ENCODE assay signal across 31 mouse cellular contexts in the genomic region with DNA sequence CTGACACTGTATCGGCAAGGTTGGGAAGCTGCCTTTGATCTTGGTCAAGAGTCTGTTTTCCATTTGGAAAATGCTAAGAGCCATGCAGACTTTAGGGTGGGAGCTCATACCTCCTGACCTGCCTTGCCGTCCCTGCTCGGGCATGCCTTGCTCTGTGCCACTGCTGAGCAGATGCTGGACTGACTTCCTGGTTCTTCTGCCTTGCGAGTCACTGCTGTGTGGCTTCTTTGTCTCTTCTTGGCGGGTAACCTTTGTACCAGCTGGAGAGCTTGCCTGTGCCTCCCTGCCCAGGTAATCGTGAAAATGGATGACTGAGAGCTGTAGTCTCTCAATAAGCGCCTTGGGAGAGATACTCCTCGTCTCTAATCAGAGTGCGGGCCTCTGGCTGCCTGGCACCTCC. TPM values are rescaled to one million over a fixed set of nuclear protein-coding genes. Genes with fewer than 3 reads are reported as not detected.
DNase-seq lines count a peak whose midpoint lies in the region; ATAC-seq and TF ChIP-seq lines count a peak whose summit lies in the region.
"Had no signal": no experiment of that assay in that cellular context is flagged by ENCODE, and none has a peak within 500 bp of the region (broad histone marks: within the 10 kb centered on the region; RNA-seq: fewer than 3 reads in every experiment).

No protein-coding gene starts in this region.

- peak overlapping the region; percentile 66 for H3K27ac ChIP-seq in intestine, embryonic 16.5 days (ENCODE audit: low read length)
- H3K27ac ChIP-seq in thymus, adult 2 months (ENCODE audit: control insufficient read depth, insufficient read depth, low read length), result no peak overlapping the region
- H3K27ac ChIP-seq: embryonic facial prominence, embryonic 12.5 days; forebrain, embryonic 12.5 days; heart, adult 2 months; hindbrain, postnatal 0 days; limb, embryonic 10.5 days; liver, embryonic 15.5 days; lung, embryonic 15.5 days; neural tube, embryonic 13.5 days had no signal

- H3K9ac ChIP-seq in intestine, embryonic 16.5 days (ENCODE audit: low read depth, low read length), result peak overlapping the region; percentile 45
- H3K9ac ChIP-seq: forebrain, embryonic 12.5 days; liver, embryonic 15.5 days; lung, embryonic 15.5 days; neural tube, embryonic 13.5 days had no signal

- H3K27me3 ChIP-seq in intestine, embryonic 16.5 days (replicated peaks; ENCODE audit: control insufficient read depth, insufficient read depth, low read length), result no peaks in the 10 kb centered on the region
- H3K27me3 ChIP-seq in thymus, adult 2 months (ENCODE audit: control insufficient read depth, insufficient read depth, low read length), result no peaks in the 10 kb centered on the region
- H3K27me3 ChIP-seq: CH12.LX; embryonic facial prominence, embryonic 12.5 days; forebrain, embryonic 12.5 days; liver, embryonic 15.5 days; lung, embryonic 15.5 days; neural tube, embryonic 13.5 days; Patski had no signal

- H3K4me3 ChIP-seq in intestine, embryonic 16.5 days (ENCODE audit: low read length), result no peak overlapping the region
- H3K4me3 ChIP-seq in thymus, adult 2 months (ENCODE audit: control insufficient read depth, insufficient read depth, low read length), result no peak overlapping the region
- H3K4me3 ChIP-seq: embryonic facial prominence, embryonic 12.5 days; forebrain, embryonic 12.5 days; heart, adult 2 months; limb, embryonic 10.5 days; liver, embryonic 15.5 days; lung, embryonic 15.5 days; megakaryocyte, embryonic 14.5 days; myocyte; neural tube, embryonic 13.5 days had no signal

- H3K4me2 ChIP-seq in intestine, embryonic 16.5 days (ENCODE audit: low read depth, low read length), result peak overlapping the region; percentile 32; the same call in 1 of the 2 replicates
- H3K4me2 ChIP-seq: embryonic facial prominence, embryonic 12.5 days; forebrain, embryonic 12.5 days; liver, embryonic 15.5 days; lung, embryonic 15.5 days; neural tube, embryonic 13.5 days had no signal

- peak; percentile 71 for DNase-seq in kidney, adult 11 months
- no peak for DNase-seq in kidney, postnatal 10 days
- peak; percentile 11 for DNase-seq in 3T3-L1 (ENCODE audit: low read depth, low spot score)
- peak; percentile 53 to 77 for DNase-seq in kidney, postnatal 25 days
- DNase-seq in thymus, adult 2 months, result no peak
- no peak for DNase-seq in adrenal gland, adult 8-10 months
- DNase-seq: adrenal gland, adult 2 months; B cell, adult 2 months; cerebellum, adult 11-12 months; cerebellum, postnatal 25 days; gastrocnemius, postnatal 36 days; heart, adult 2 months; heart, postnatal 36 days; layer of hippocampus, adult 9-11 months; liver; lung, postnatal 36 days; midbrain, embryonic 14.5 days; retina, postnatal 1 day had no signal

- no peak for TF ChIP-seq POLR2A in thymus, adult 2 months (IDR thresholded peaks at IDR 0.05; ENCODE audit: control insufficient read depth, extremely low read depth, insufficient read depth, low read length, poor library complexity)

- no peak for TF ChIP-seq CTCF in thymus, adult 2 months (IDR thresholded peaks at IDR 0.05; ENCODE audit: borderline replicate concordance, control insufficient read depth, extremely low read depth, insufficient read depth, low read length, poor library complexity)

- ATAC-seq in intestine, embryonic 16.5 days, result peak; percentile 66
- ATAC-seq: hindbrain, postnatal 0 days; Patski had no signal

- no peaks in the 10 kb centered on the region for H3K36me3 ChIP-seq in intestine, embryonic 16.5 days (ENCODE audit: control insufficient read depth, insufficient read depth, low read length)
- no peaks in the 10 kb centered on the region for H3K36me3 ChIP-seq in thymus, adult 2 months (ENCODE audit: control insufficient read depth, insufficient read depth, low read length)
- H3K36me3 ChIP-seq: embryonic facial prominence, embryonic 12.5 days; forebrain, embryonic 12.5 days; G1E; limb, embryonic 10.5 days; liver, embryonic 15.5 days; lung, embryonic 15.5 days; neural tube, embryonic 13.5 days had no signal

- no peaks in the 10 kb centered on the region for H3K9me3 ChIP-seq in intestine, embryonic 16.5 days (ENCODE audit: control insufficient read depth, low read length)
- H3K9me3 ChIP-seq: embryonic facial prominence, embryonic 12.5 days; forebrain, embryonic 12.5 days; limb, embryonic 10.5 days; liver, embryonic 15.5 days; lung, embryonic 15.5 days; neural tube, embryonic 13.5 days had no signal

- WGBS in intestine, embryonic 16.5 days, result 63% methylated on average over 9 of the region's 9 CpGs
- WGBS in thymus, adult 2 months, result 80% methylated on average over 9 of the region's 9 CpGs

- H3K4me1 ChIP-seq in intestine, embryonic 16.5 days (ENCODE audit: control insufficient read depth, insufficient read depth, low read length), result peaks cover 69% of the 10 kb centered on the region
- H3K4me1 ChIP-seq in thymus, adult 2 months (replicated peaks; ENCODE audit: control insufficient read depth, insufficient read depth, low read length), result no peaks in the 10 kb centered on the region

RNA-seq across cellular contexts. Expression of gene Agap1, which starts 20.2 kb away (rescaled TPM):
- polyA plus RNA-seq in intestine, embryonic 16.5 days (2015; fragmentation: Nextera tagmentation; extraction: Ambion mirVana), result 4.8 and 5.5 TPM in 2 replicates
- polyA plus RNA-seq in thymus, adult 2 months (2012; rRNA removed), result 3.9 and 4.3 TPM in 2 replicates
- total RNA-seq in adrenal gland, adult 8-10 months (2022), result 100 to 1,000 TPM in 1 of 4 experiments, 10 to 100 TPM in 3; 51.4 to 101 (median 75.3) TPM
- total RNA-seq: CH12.LX had no signal

Comparison
In these comparisons a context has a peak if more than half of its experiments do, and no peak if none do; other contexts are left out.
1. DNase-seq: peak in kidney, adult 11 months (single experiment), 3T3-L1 (single experiment) and kidney, postnatal 25 days (2 of 2); none in kidney, postnatal 10 days (single experiment), thymus, adult 2 months (single experiment) and adrenal gland, adult 8-10 months (single experiment).